Mouse (Mus musculus) mature B cell (primary cell): ENCODE measurements around the gene Hsbp1.
"Not testable (repeated sequence)": the region's sequence is repeated elsewhere in the genome, so short reads cannot be mapped to it uniquely, and the experiment has no call there.

ENCODE experiments used
- in situ Hi-C: fragments of 300-500 bp; cut with MboI; formaldehyde crosslinking; loops from 2 replicates; pipeline ENCODE4 v1.14.3; 2019

The Hsbp1 gene

DNA sequence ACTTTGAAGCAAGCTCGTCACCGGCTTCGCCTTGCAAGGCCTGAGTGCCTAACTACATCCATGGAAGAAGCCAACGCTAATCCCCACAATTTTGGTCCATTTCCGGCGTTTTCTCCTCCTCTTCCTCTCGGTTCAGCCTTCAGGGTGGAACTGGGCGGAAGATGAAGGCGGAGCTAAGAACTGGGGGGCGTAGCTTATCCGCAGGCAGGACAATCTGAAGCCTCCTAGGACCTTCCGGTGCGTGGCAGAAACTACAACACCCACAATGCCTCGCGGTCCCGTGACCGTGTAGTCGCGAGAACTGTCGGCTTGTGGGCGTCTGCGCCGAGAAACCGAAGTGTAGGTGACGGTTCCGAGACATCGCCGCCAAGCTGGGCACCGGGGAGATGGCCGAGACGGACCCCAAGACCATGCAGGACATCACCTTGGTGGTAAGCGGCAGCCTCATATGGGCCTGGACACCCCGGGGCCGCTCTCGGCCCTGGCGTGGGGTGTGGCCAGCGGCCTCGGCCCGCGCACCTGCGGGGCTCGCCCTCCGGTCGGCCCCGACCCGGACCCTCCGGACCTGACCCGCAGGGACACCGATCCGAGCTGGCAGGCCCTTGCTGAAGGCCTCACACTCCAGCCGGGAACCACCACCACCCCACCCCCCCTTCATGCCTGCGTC, at the start of gene Hsbp1:
TSS of gene Hsbp1 (plus strand) at position 299 of the 667 bp plus-strand sequence.
- in situ Hi-C loops, result no loop called here

DNA sequence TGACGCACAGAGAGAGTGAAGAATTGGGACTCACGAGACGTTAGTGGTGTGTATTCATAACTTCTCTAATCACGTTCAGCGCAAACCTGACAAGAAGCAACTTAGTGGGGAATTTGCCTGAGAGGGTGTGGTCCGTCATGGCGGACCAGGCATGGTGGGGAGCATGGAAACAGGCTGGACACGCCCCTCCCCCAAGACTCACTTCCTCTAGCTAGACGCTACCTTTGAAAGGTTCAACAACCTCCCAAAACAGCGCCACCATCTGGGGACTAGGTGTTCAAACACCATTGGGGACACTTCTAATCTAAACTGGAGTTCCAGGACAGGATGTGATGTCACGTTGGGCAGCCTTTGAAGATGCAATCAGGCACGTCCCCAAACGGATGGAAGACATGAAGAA, 48.8 kb upstream of the Hsbp1 start:
- in situ Hi-C loops, result no loop called here

DNA sequence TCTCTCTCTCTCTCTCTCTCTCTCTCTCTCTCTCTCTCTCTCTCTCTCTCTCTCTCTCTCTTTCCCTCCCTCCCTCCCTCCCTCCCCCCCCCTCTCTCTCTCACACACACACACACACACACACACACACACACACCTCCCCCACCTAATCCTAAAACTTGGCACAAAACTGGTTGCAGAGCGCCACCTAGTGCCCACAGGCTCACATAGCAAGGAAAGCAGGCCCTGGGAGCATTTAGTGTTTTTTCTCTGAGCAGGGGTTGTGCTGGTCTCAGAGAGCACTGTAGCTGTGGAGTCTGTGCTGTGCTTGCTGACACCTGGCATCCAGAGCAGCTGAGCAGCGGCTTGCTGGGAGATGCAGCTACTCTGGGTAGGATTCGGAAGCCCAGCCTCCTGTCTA, 46.5 kb upstream of the Hsbp1 start:
- in situ Hi-C loops, result not testable (repeated sequence)

DNA sequence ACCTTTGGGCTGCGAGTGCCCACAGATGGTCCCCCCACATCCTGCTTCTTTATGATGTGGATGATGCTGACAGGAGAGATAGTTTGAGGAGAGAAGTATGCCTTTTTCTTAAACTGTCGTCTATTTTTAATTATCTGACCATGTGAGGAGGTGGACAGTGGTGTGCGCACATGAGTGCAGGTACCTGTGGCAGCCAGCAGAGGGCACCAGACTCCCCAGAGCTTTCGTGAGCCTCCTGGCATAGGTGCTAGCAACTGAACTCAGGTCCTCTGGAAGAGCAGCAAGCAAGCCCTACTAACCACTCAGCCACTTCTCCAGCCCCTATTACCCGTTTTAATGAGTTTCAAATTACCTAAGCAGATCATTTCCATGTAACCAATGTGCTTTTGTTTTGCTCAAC, 44.0 kb upstream of the Hsbp1 start:
- in situ Hi-C loops, result no loop called here

DNA sequence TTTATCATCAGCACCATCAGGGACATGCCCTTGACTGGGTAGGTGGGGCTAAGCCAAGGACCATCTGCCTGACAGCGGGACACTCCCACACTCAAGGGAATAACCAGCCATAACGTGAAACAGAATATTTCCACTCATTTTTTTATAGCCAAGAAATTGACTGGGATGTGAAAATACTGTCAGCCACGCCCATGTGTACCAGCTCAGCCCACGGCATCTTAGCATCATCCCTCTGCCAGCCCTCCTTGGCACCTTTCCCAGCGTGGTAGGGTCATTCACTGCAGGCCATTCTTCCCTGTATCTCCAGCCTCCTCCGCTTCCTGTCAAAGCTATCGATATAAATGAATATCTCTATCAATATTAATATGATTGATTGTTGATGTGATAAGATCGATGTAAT, 40.1 kb upstream of the Hsbp1 start:
- in situ Hi-C loops, result no loop called here

DNA sequence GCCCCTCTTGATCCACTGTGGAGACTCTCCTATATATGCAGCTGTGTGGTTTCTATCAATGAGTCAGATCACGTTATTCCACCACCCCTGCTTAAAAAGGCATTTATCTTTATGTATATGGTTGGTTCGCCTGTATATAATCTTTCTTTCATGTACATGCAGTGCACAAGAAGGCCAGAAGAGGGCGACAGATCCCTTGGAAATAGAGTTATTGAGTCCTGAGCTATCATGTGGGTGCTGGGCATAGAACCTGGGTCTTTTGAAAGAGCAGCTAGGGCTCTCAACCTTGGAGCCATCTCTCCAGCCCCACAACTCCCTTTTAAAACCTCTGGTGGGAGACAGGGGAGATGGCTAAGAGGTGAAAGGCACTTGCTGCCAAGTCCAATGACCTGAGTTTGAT, 32.9 kb upstream of the Hsbp1 start:
- in situ Hi-C loops, result no loop called here

DNA sequence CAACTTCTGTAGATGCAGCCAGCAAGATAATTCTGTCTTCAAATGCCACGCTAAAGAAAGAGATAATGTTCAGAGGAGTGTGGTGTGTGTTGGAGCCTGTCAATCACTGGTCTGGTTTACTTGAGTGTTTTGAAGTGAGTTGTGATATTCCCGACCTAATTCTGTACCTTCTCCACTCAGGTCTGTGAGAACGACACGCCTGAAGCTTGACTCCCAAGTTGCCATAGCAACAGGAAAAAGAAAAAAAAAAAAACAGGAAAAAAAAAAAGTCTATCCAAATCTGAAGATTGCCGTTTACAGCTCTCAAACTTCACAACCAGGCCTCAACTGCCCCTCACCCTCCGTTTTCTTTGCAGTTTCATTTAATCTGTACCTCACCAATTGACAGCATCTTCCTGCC, 21.1 kb upstream of the Hsbp1 start:
- in situ Hi-C loops, result no loop called here

DNA sequence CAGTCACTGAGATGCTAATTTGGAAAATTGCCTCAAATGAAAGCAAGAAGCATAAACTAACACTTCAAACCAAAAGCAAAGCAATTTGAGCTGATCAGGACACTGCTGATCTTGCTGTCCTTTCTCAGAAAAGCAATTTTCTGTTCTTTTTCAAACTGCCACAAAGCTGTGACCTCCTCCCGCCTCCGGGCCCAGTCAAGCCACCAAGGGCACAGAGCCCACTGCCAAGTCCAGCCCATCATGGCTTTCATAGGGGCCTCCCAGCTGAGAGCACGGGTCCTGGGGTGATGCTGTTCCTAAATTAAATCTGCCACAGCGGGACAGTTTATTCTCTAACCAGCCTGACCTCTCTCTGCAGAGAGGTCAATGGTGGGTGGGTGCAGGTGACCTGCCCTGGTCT, 4.7 kb upstream of the Hsbp1 start:
- in situ Hi-C loops, result no loop called here

DNA sequence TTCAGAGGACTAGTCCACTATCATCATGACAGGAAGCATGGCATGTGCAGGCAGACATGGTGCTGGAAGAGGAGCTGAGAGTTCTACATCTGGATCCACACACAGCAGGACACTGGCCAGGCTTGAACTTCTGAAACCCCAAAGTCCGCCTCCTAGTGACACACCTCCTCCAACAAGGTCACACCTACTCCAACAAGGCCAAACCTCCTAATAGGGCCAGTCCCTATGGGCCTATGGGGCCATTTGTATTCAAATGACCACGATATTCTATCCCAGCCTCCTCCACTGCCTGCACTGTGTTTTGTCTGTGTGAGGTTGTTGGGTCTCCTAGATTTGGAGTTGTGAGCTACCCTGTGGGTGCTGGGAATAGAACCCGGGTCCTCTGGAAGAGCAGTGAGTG, 682 bp upstream of the Hsbp1 start:
- in situ Hi-C loops, result no loop called here

DNA sequence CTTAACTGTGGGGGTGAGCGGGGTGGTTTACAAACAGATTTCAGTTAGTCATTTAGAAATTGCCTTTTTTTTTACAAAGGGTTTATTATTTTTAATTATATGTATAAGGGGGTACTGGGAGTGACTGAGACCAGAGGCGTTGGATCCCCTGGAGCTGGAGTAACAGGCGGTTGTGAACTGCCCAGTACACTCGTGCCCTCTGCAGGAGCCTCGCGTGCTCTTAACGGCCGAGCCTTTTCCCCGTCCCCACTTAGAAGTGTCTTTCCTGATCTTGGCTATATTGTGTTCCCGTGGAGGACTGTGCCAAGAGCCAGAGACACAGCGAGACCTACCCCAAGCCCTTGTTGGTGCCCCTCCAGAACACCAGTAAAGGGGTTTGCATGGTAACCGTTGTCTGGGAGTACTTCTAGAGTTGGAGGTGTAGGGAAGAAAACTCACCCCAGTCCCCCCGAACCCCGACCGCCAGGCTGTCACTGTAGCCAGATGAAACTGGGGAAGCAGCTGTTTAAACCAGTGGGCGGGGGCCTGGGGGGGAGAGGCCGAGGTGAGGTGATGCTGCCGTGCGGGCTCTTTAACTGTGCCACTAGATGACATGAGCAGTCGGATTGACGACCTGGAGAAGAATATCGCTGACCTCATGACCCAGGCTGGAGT, 868 bp downstream of the Hsbp1 start:
- in situ Hi-C loops, result no loop called here

DNA sequence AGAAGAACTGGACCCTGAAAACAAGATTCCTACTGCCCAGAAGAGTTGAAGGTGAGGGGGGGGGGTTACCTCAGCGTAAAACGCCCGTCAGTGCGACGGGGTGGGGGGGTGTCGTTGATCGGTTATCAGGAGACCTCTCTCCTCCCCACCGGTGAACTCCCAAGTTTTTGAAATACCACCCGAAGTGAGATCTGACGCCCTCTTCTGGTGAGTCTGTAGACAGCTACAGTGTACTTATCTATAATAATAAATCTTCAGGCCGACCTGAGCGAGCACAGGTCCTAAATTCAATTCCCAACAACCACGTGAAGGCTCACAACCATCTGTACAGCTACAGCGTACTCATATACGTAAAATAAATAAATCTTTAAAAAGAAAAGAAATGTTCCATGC, 1.4 kb downstream of the Hsbp1 start:
- in situ Hi-C loops, result no loop called here

DNA sequence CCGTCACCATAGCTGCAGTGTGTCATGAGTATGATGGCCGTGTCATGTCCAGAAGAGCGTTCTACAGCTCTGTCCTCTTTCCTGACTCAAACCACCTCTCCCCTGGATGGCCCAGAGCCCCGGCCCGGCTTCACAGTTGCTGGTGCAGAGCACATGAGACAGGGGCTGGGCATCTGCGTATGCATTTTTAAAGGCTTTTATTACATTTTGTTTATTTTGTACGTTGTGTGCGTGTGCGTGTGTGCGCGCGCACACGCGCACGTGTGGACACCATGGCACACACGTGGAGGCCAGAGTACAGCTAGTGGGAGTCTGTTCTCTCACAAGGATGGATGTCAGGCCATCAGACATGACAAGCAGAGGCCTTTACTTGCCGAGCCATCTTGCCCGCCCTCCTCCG, 7.4 kb downstream of the Hsbp1 start:
- in situ Hi-C loops, result no loop called here

DNA sequence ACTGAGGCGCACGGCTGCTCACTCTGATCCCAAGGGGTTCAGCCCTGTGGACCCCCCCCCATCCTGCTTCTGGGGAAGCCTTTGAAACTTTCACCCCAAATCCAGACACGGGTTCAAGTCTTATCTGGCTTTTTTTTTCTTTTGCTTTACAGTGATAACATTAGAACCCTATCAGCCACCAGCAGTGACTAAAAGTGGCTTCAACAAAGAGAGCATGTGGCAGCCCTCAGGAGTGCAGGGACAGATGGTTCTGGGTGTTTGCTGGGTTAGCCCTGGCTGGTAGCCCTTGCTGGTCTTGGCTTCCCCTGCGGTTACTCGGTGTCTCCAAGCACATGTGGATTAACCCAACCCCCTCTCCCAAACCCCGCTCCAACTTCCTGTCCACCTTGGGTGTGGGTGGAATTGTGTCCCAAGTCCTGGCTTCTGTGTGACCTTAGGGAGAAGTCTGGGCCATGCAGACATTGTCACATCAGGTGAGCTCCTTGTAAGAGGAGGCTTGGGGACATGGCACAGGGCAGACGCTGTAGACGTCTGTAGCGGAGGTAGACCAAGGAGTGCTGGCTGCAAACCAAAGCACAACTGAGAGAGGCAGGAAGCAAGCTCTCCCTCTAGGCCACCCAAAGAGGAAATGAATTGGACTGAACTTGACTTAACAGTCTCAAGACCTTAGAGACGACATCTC, 8.8 kb downstream of the Hsbp1 start:
- in situ Hi-C loops, result no loop called here

DNA sequence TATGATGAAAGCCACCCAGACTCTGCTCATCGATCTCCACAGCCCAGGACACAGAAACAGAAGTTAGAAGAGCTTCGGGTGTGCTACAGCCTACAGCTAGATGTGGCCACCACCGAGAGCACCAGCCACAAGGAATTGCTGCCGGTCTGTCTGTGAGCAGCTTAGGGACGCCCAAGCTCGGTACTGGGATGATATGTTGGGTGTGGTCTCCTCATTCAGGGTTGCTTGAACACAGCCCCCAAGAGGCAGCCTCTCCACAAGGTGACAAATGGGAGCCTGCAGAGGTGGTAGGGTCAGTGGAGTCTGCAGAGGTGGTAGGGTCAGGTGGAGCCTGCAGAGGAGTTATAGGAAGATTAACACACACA, 9.4 kb downstream of the Hsbp1 start:
- in situ Hi-C loops, result no loop called here

DNA sequence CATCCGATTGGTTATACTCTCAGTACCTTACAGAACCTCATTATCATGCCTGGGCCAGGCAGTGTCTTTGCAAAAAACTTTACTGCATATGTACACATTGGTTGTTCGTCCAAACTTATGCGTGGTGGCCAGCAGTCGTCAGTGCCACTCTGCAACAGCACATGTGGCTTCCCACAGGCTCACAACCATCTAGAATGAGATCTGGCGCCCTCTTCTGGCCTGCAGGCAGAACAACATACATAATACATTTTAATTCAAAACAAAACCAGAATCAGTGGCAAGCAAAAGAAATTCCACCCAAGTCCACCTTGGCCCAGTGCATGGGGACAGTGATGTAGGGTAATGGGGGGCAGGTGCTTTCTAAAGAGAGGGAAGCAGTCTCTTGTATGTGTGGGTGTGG, 12.3 kb downstream of the Hsbp1 start:
- in situ Hi-C loops, result not testable (repeated sequence)

DNA sequence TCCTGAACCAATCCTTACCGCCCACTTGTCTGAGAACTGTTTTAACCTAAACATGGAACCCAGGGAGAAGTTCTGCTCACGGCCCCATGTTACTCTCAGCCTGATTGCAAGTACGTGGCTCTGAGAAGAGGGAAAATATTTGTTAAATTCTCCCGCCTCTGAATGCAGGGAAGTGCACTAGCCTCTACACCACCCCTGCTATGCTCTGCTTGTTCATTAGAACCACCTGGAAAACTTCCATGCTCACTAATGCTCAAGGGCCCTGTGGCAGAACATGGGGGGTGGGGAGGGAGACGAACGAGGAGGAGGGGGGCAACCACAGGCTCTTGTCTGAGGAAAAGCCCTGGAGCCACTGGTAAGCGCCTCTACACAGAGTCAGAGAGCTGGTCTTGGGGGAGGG, 13.9 kb downstream of the Hsbp1 start:
- in situ Hi-C loops, result no loop called here

DNA sequence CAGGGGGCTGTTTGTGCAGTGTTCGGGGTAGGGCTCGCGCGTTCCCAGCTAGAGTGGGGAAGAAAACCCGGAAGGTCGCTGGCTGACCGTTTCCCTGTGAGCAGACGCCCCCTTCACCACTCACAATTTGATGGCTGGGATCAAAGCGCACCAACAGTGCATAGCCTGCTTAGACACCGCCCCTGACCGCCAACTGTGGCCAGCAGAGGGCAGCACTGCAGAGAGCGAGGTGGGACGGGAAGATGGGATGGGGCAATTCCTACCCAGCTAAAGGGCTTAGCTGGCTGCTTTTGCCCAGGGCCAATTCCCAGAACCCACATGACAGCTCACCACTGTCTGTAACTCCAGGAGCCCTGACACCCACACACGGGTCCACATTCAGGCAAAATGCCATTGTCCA, 14.5 kb downstream of the Hsbp1 start:
- in situ Hi-C loops, result no loop called here

DNA sequence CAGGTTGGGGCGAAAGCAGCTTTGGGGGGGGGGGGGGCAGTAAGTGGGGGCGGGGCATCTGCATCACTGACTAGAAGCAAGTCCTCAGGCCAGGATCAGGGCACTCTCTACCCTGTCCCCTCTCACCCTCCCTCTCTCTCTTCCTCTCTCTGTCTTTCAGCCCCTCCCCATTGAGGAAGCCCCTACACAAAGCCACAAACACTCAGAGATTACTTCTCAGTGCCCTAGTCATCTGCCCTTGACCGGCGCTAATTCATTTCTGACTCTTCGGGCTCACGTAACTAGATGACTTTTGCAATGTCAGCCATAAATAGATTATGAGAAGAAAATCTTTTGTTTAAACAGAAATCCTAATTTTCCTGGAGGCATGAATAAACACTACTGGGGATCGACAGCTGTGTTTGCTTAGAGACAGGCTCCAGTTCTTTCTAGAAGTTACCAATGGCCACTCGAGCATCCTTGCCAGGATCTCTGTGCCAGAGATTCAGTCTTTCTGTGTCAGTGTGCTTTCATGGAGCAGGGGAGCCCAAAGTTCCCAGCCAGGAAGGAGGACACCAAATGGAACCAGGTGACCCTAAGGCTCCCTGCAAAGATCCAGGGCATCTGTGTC, 16.5 kb downstream of the Hsbp1 start:
- in situ Hi-C loops, result no loop called here

DNA sequence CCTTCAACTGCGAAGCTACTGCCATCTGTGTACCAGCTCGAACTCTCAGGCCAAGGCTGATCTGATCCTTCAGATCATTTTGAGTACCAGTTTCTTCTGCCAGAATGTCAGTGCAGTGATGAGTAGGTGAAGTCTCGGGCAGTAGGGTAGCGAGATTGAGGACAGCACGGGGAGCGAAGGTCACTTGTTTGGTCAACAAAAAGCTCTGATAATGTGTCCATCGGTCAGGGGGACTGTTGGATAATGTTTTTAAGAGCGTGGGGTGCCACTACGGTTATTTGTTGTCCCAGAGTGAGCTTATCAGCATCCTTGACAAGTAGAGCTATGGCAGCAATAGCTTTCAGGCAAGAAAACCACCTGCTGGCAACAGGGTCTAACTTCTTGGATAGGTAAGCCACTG, 30.4 kb downstream of the Hsbp1 start:
- in situ Hi-C loops, result not testable (repeated sequence)

DNA sequence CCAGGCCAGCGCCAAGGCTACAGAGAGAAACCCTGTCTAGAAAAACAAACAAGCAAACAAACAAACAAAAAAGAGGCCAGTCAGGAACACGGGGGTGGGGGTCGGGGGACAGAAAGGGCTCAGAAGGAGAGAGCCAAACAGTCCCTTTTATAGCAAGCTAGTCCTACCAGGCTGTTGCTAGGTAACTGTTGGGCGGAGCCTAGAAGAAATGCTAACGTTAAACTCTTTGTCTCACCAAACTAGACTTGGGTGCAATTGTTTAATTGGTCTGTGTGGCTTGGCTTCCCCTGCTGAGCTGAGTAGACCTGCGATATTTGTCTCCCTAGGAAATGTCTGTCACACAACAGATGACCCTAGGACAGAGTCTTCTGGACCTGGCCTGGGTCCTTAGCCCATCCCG, 34.2 kb downstream of the Hsbp1 start:
- in situ Hi-C loops, result no loop called here

DNA sequence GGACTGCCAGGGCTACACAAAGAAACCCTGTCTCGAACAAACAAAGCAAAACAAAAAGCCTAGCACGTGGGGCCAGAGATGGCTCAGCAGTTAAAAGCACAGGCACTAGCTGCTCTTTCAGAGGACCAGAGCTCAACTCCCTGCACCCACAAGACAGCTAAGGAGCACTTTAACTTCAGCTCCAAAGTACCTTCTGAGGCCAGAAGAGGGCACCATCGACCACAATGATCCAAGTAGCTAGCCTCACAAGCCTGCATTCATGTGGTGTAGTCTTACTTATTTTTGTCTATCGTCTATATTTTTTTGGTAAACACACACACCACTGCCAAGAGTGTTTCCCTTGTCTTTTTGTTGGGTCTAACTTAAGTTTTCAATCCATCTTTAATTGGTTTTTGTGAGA, 36.3 kb downstream of the Hsbp1 start:
- in situ Hi-C loops, result no loop called here

DNA sequence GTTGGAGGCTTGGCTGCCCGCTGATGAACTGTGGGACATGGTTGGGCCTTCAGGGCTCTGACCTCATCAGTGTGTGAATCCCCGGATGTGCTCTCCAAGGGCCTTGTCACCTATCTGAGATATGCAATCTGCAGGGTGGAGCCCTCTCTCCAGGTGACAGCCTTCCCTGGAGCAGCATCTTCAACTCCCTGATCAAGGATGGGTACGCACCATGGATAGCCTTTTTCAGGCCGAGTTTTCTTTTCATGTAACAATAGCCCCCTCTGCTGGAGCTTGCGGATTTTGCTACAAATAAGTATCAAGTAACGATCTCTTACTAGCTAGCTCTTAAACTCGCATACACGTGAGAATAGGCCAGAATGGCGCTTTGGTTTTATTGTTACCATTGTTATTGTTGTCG, 40.2 kb downstream of the Hsbp1 start:
- in situ Hi-C loops, result no loop called here

DNA sequence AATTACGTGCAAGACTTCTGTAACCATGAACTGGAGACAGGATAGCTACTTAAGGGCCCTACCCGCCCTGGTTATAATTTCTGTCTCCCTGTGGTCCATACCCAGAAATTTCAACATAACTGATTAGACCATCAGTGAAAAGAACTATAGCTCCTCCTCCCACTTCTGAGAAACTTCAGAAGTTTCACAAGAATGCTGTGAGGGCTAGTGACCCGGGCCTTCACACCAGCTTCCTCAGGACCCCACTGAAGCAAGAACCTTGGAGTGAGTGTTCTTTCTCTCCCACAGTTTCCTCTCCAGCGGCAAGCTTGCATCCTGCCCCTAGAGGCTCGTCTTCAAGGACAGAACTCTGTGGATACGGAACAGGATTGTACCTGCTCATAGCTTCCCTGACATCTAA, 41.6 kb downstream of the Hsbp1 start:
- in situ Hi-C loops, result no loop called here
